Mouse (Mus musculus): ENCODE data around the gene Pcyt2.

Gene Pcyt2

GRCm38 (mm10) chr11:120617519-120618112 is at the start of gene Pcyt2:
Gene Pcyt2 (minus strand): TSS chr11:120617936.
- peak; percentile 97 for DNase-seq

- DNase-seq: no peak
Measured at GRCm38 (mm10) chr11:120666617-120667016, 48.9 kb upstream of the Pcyt2 start.

GRCm38 (mm10) chr11:120665406-120665805 is 47.7 kb upstream of the Pcyt2 start:
- no peak for DNase-seq

DNA sequence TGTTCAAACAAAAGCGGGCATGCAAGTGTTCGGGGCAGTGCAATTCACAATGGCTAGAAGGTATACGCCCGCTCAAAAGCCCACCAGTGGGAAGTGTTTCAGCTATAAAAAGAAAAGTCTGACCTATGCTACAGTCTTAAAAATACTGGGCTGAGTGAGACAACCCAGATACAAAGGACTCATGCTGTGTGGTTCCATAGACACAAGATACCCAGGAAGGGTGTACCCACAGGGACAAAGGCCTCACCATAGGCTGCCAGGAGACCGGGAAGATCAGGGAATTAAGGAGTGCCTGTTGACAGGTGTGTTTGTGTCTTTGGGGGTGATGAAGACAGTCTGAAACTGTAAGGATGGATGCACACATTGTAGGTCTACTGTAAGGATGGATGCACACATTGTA is 46.0 kb upstream of the Pcyt2 start:
- no peak for DNase-seq

- DNase-seq: no peak
Measured at GRCm38 (mm10) chr11:120662759-120663158, 45.0 kb upstream of the Pcyt2 start.

GRCm38 (mm10) chr11:120661076-120661460 is 43.3 kb upstream of the Pcyt2 start, which contains the start of gene Notum:
Gene Notum (minus strand): TSS chr11:120661175.
- peak; percentile 29 for DNase-seq

DNA sequence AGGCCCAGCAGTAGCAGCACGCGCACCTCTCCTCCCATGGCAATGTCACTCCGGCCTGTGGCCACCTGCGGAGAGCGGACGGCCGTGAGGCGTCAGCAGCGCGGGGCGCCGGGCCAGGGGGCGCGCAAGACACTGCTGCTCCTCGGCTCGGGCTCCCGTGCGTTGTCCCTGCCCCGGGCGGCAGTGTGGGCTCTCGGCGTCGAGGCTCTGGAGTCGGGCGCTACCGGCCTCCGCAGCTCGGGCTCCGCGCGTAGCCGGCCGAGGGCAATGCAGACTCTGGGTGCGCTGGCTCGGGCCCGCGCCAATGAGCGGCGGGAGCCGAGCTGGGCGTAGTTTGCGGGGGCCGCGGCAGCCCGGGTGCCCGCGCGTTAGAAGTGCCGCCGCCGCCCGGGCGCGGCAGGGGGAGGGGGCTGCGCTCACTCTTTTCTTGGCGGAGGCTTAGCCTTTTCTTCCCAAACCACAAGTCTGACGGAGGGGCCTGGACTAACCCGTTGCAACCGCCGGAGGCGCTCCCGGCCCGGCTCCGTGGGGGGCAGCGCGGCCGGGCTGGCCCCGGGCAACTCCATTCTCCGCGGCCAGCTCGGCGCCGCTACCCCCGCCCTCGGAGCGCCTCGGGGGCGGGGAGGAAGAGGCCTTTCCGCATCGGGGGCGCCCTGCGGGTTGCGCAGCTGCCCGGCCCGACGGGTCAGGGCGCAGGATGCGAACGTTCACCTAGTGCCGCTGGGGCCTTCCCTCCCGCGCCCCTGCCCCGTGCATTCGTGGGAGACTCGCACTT is 42.8 kb upstream of the Pcyt2 start:
- DNase-seq: peak; percentile 54

GRCm38 (mm10) chr11:120659509-120660300 is 42.0 kb upstream of the Pcyt2 start:
- DNase-seq: peak; percentile 42

GRCm38 (mm10) chr11:120658876-120659410 is 41.2 kb upstream of the Pcyt2 start:
- DNase-seq: peak; percentile 94

DNA sequence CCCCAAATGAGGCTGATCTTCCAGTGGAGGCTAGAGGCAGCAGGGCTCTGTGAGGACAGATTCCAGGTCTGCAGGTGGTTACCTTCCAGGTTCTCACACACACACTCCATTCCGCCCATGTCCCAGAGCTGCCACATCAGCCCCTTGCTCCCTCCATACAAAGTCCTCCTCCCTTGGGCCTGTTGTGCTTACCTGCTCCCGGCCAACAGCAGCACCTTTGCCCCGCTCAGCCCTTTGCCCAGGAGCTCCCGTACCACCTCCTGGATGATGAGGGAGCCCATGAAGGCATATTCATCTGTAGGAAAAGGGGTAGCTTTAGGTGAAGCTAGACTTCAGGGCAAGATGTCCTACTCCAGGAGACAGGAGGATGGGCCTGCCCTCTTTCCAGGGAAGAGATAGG is 39.6 kb upstream of the Pcyt2 start:
- no peak for DNase-seq

DNA sequence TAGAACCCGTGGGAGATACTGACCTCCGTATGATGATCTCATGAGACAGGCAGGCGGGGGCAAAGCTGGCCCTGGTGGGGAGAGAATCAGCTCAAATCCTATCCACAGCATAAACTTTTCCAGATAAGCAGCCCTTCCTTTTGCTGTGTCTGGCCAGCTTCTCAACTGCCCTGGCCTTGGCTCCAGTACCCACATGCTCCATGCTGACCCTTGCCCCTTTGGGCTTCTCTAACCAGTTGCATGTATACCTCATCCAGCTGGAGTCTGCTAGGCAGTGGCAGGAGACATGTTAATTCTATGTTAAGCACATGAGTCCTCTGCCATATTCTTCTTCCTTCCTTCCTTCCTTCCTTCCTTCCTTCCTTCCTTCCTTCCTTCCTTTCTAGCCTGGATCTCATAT is 37.0 kb upstream of the Pcyt2 start:
- no peak for DNase-seq

DNA sequence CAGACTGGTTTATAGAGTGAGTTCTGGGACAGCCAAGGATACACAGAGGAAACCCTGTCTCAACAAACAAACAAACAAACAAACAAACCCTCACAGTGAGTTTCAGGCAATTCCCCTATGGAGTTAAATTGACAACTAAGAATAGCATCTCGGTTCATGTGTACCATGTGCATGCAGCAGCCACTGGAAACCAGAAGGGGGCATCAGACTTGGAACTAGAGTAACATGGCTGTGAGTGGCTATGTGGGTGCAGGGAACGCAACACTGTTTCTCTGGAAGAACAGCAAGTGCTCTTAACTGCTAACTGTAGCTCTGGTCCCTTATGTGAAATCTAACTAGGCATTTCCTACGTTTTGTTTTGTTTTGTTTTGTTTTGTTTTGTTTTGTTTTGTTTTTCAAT is 34.1 kb upstream of the Pcyt2 start:
- no peak for DNase-seq

GRCm38 (mm10) chr11:120648001-120648476 is 30.3 kb upstream of the Pcyt2 start, which contains the start of gene Myadml2:
Gene Myadml2 (minus strand): TSS chr11:120648158.
- peak; percentile 67 for DNase-seq

DNA sequence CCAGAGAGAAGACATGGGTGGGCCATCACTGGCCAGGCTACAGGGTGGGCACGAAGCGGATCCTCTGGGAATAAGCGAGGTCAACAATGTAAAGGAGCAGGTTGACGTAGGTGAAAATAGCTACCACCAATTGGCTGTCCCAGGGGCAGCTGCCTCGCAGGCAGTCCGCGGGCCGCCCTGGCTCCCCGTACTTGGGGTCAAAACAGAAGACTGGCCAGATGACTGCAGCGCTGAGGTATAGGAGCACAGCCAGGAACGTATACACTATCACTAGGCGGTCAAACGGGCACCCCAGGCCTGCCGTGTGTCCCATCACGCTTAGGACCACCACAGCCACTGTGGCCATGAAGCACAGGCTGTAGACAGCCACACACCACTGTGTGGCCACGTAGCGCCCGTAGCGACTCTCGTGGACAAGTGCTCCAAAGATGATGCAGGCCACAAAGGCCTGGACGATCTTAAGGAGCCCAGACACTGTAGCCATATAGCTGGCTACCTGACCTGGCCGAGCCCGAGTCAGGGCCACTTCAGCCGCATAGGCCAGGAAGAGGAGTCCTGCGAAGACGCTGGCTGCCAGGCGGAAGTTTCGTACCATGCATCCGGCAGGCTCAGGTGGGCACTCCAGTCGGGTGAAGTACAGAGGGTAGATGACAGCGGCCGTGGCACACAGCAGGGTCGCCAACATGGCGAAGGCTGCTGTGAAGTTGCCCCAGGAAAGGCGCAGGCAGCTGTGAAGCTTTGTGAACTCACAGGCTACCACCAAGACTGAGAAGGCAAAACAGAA is 29.5 kb upstream of the Pcyt2 start:
- DNase-seq: peak; percentile 32

DNA sequence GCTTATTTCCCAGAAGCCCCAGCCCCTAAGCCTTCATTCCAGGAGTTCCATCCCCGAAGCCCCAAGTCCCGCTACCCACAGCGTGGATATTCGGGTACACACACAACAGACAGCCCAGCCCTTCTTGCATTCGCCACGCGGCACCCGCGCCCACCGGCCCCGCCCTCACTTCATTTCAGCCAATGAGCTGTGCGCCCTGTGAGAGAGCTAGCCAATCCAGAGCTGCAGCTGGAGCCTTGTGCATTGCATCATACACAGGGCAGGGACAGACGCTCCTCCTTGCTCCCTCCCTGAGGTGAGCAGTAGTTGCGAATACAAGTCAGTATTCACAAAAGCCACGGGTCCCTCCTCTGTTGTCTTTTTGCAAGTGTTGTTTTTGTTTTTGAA is 25.9 kb upstream of the Pcyt2 start, which contains the start of gene Pycr1:
Gene Pycr1 (minus strand): TSS at position 169 of the 387 bp plus-strand sequence.
- DNase-seq: peak; percentile 96

DNA sequence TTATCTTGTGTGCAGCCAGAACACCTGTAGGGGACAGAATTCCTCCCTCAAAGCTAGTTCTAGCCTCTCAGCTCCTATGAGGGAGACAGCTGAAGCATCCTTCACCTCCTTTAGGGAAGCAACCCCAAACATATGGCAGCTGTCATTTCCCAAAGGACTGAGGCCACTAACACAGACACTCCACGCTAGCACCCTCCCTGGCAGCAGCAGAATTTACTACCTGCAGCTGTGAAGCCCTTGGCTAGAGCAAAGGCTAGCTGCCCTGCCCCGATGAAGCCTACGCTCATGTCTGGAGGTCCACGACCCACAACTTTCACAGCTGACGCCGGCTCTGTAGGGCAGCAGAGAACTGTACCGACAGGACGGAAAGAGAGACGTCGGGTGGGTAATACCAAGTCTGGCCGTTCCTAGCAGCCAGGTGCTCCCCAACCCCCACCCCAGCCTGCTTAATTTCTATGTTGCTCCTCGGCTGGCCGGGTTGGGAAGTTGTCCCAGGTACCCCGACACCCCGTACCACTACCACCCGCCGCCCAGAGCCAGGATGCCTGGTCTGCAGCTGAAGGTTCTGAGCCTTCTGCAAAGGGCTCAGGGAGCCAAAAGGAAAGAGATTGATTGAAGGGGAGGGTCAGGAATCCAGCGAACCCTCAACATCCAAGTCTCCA is 25.3 kb upstream of the Pcyt2 start:
- peak; percentile 57 for DNase-seq

GRCm38 (mm10) chr11:120641869-120642268 is 24.1 kb upstream of the Pcyt2 start:
- DNase-seq: no peak

GRCm38 (mm10) chr11:120641255-120641654 is 23.5 kb upstream of the Pcyt2 start:
- no peak for DNase-seq

GRCm38 (mm10) chr11:120634810-120635209 is 17.1 kb upstream of the Pcyt2 start:
- DNase-seq: no peak

DNA sequence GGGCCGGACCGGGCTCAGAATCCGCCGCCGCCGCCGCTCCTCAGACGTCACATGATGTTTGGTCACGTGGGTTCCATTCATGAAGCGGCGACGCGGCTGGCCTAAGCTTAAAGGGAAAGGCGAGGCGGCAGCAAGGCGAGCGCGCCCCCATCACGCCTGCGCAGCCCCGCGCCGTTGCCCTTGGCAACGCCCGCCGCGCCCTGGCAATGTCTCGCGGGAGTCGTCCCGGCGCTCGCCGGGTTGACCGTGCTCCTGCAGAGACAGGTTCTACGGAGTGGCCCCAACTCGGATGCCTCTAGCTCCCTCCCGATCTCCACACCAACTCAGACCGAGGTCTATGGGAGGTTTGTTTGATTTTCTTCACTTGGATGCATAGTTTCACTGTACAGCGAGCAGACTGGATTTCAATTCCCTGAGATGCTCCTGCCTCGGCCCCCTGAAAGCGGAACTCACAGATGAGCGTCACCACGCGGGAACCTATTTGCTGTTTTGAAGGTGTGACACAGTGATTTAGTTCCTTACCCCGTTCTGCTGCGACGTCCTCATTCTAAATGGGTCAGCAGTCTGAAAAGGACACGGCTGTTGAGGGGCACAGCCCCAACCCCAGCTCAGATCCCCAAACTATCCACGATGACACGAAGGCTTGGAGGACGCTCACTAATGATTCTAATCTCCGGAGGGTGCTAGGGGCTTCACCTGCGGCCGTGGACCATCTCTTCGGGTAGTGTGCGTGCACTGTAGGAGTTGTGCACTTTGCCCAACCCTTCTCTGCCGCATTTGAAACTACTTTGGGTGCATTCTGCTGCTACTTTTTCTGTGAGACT is 16.0 kb upstream of the Pcyt2 start, which contains the start of gene Mafg:
Gene Mafg (minus strand): TSS at position 81 of the 824 bp plus-strand sequence.
- DNase-seq: peak; percentile 89

All from thymus, postnatal 4 days (tissue).